Mouse (Mus musculus) erythroblast, embryonic 14.5 days (primary cell): ENCODE measurements around the gene Fam166a. TPM values are rescaled to one million over a fixed set of nuclear protein-coding genes. Genes with fewer than 3 reads are reported as not detected.

Experiments used
- H3K27me3 ChIP-seq: 2 replicates; pipeline ENCODE4 v1.6.1; 2012; ENCODE audit warnings: inconsistent platforms; ENCODE audit not compliant: control insufficient read depth
- H3K36me3 ChIP-seq: 2 replicates; pipeline ENCODE4 v1.6.1; 2012; ENCODE audit warnings: mild to moderate bottlenecking, inconsistent platforms; ENCODE audit not compliant: control insufficient read depth
- H3K4me1 ChIP-seq: 2 replicates; pipeline ENCODE4 v1.6.1; 2012; ENCODE audit warnings: inconsistent platforms; ENCODE audit not compliant: control insufficient read depth
- H3K4me3 ChIP-seq: replicated peaks from 2 replicates; pipeline ENCODE3; 2012; ENCODE audit warnings: moderate library complexity, mild to moderate bottlenecking, inconsistent platforms
- H3K9me3 ChIP-seq: 2 replicates; pipeline ENCODE4 v1.6.1; 2012; ENCODE audit warnings: low read length, inconsistent platforms, mixed read lengths; ENCODE audit not compliant: control insufficient read depth
- GATA1 ChIP-seq: IDR thresholded peaks from 2 replicates; pipeline ENCODE4 v1.6.1; 2012; ENCODE audit warnings: low read length, inconsistent platforms, mixed read lengths
- TAL1 ChIP-seq: IDR thresholded peaks from 3 replicates; pipeline ENCODE4 v1.6.1; 2012; ENCODE audit warnings: low read length, inconsistent platforms, mixed read lengths
- polyA plus RNA-seq: library from polyadenylated mRNA; stranded (reverse); fragments of >175 nt; gene quantifications from 2 replicates; pipeline ENCODE4 v1.2.3, GENCODE M21; 2012

Gene Fam166a
- not detected in 2 replicates for polyA plus RNA-seq

GRCm38 (mm10) chr2:25218445-25218844 lies at the start of gene Fam166a:
Gene Fam166a, plus strand, starts transcription at chr2:25218745.
- Histone ChIP-seq H3K9me3 (no peaks in the 10 kb centered on the region), H3K4me1 (peaks cover 29% of the 10 kb centered on the region), H3K4me3 (no peak within 1 kb of the TSS), H3K27me3 (peaks cover 1% of the 10 kb centered on the region), H3K36me3 (peaks cover 29% of the 10 kb centered on the region)
- TF ChIP-seq TAL1 = no peak
- TF ChIP-seq GATA1 = no peak

GRCm38 (mm10) chr2:25169778-25170177 lies 48.8 kb upstream of the Fam166a start:
- H3K27me3 ChIP-seq = no peaks in the 10 kb centered on the region
- no peaks in the 10 kb centered on the region for H3K36me3 ChIP-seq
- no peak for TF ChIP-seq GATA1
- no peak for TF ChIP-seq TAL1
- no peak overlapping the region for H3K4me3 ChIP-seq
- peaks cover 60% of the 10 kb centered on the region for H3K4me1 ChIP-seq
- no peaks in the 10 kb centered on the region for H3K9me3 ChIP-seq

- TF ChIP-seq TAL1 (no peak), GATA1 (no peak)
- H3K4me1 ChIP-seq = peaks cover 67% of the 10 kb centered on the region
- H3K36me3 ChIP-seq = no peaks in the 10 kb centered on the region
- H3K4me3 ChIP-seq = no peak overlapping the region
- H3K9me3 ChIP-seq = no peaks in the 10 kb centered on the region
- H3K27me3 ChIP-seq = no peaks in the 10 kb centered on the region
Measured at GRCm38 (mm10) chr2:25170326-25171100, 48.0 kb upstream of the Fam166a start.

DNA sequence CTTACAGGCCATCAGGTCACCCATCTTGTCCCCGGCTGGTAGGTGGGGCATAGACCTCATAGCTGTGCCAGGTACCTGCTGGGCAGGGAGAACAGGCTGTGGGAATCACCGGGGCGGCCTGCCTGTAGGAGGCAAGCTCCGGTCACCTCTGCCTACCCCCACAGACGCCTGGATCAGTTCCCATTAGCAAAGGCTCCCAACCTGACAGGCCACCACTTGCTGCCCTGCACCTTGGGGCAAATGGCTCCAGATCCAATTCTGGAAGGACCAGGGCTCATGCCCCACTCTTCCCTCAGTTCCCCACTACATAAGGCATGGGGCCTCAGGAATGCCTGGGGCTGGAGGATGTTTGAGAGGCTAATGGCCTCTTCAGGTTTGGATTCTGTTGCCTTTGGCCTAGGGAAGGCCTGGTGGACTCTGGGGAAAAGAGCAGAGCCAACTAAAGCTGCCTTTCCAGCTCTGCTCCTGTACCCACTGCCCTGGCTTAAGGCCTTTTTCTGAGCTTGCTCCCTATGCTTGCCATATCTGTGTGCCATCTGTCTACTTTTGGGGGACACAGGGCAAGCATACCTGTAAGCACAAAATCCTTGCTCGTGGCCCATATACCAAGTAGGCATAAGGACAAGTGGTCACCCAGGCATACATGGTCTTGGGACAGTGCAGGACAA lies 47.3 kb upstream of the Fam166a start:
- Histone ChIP-seq H3K36me3 (no peaks in the 10 kb centered on the region), H3K4me1 (peaks cover 74% of the 10 kb centered on the region), H3K4me3 (no peak overlapping the region), H3K27me3 (no peaks in the 10 kb centered on the region), H3K9me3 (no peaks in the 10 kb centered on the region)
- TF ChIP-seq TAL1 (no peak), GATA1 (no peak)

DNA sequence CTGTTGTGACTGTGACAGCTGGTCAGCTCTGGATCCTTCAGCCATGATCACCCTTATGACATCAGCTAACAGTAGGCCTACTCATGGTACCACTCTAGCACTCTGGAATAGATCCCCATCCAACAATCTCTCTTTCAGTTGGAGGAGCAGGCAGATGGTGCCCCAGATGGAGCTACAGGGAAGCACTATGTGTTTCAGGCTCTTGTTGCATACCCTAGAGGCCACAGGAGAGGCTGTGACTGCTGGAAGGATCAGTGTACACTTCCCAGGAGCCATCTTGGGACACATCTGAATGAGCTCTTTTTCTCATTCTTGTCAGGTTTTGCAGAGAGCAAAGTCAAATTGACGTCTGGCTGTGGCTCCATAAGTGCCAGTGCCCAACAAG lies 46.8 kb upstream of the Fam166a start:
- no peak for TF ChIP-seq TAL1
- TF ChIP-seq GATA1 = no peak
- peaks cover 79% of the 10 kb centered on the region for H3K4me1 ChIP-seq
- no peaks in the 10 kb centered on the region for H3K36me3 ChIP-seq
- no peaks in the 10 kb centered on the region for H3K9me3 ChIP-seq
- H3K4me3 ChIP-seq = no peak overlapping the region
- H3K27me3 ChIP-seq = peaks cover 4% of the 10 kb centered on the region; the same call in 1 of the 2 replicates

DNA sequence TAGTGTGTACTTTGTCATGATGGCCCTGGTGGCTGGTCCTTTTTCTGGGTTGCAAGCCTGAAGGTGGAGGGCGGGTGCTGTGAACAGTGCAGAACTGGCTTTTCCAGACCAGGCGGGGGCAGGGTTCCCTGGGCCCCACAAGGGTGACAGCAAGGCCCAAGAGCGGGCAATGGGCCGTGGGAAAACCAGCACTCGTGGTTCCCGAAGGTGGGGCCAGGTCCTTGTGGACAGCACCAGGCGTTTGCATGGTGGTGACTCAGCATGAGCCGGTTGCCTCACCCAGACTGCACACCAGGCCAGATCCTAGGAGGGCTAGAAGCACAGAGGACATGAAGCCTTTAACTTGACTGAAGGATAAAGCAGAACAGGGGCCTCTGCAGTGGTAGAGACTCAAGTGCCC lies 45.9 kb upstream of the Fam166a start:
- peaks cover 12% of the 10 kb centered on the region; the same call in 1 of the 2 replicates for H3K27me3 ChIP-seq
- peaks cover 79% of the 10 kb centered on the region for H3K4me1 ChIP-seq
- TF ChIP-seq TAL1 = no peak
- TF ChIP-seq GATA1 = no peak

DNA sequence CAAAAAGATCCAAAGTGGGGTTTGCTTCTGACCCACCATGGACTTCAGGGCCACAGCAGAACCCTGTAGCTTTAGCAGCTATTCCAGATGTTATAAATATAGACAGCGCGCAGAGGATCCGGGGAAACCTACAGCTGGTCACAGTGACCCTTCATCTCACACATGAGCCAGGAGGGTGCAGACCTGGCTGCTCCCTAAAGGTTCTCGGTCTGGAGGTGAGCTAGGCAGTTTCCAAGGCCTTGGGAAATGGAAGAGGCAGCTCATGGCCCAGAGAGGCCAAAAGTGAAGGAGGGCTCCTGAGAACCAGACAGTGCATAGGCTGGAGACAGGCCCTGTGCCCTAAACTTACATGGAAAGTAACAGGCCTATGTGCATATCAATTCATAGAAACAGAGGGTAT lies 44.7 kb upstream of the Fam166a start:
- peaks cover 79% of the 10 kb centered on the region for H3K4me1 ChIP-seq
- no peaks in the 10 kb centered on the region for H3K9me3 ChIP-seq
- H3K27me3 ChIP-seq = peaks cover 23% of the 10 kb centered on the region
- no peaks in the 10 kb centered on the region for H3K36me3 ChIP-seq
- no peak for TF ChIP-seq GATA1
- TF ChIP-seq TAL1 = no peak
- H3K4me3 ChIP-seq = no peak overlapping the region

More for the DNA sequence above, 45.9 kb upstream of the Fam166a start:
- no peaks in the 10 kb centered on the region for H3K36me3 ChIP-seq
- no peak overlapping the region for H3K4me3 ChIP-seq
- H3K9me3 ChIP-seq = no peaks in the 10 kb centered on the region

GRCm38 (mm10) chr2:25174866-25175689 lies 43.5 kb upstream of the Fam166a start:
- Histone ChIP-seq H3K4me3 (no peak overlapping the region), H3K9me3 (no peaks in the 10 kb centered on the region), H3K27me3 (peaks cover 35% of the 10 kb centered on the region), H3K4me1 (peaks cover 79% of the 10 kb centered on the region), H3K36me3 (no peaks in the 10 kb centered on the region)
- TF ChIP-seq GATA1 (no peak), TAL1 (no peak)

GRCm38 (mm10) chr2:25175690-25176078 lies 42.9 kb upstream of the Fam166a start:
- Histone ChIP-seq H3K9me3 (no peaks in the 10 kb centered on the region), H3K4me3 (no peak overlapping the region), H3K4me1 (peaks cover 81% of the 10 kb centered on the region), H3K36me3 (no peaks in the 10 kb centered on the region), H3K27me3 (peaks cover 41% of the 10 kb centered on the region)
- no peak for TF ChIP-seq TAL1
- no peak for TF ChIP-seq GATA1
